Mouse (Mus musculus) liver, adult (tissue): Measurements from ENCODE around the gene Rhog.

Experiments
- GATA4 ChIP-seq: IDR thresholded peaks from 2 replicates; pipeline ENCODE4 v1.6.1; 2014; ENCODE audit warnings: mild to moderate bottlenecking, low read length; ENCODE audit not compliant: insufficient replicate concordance

Gene Rhog

DNA sequence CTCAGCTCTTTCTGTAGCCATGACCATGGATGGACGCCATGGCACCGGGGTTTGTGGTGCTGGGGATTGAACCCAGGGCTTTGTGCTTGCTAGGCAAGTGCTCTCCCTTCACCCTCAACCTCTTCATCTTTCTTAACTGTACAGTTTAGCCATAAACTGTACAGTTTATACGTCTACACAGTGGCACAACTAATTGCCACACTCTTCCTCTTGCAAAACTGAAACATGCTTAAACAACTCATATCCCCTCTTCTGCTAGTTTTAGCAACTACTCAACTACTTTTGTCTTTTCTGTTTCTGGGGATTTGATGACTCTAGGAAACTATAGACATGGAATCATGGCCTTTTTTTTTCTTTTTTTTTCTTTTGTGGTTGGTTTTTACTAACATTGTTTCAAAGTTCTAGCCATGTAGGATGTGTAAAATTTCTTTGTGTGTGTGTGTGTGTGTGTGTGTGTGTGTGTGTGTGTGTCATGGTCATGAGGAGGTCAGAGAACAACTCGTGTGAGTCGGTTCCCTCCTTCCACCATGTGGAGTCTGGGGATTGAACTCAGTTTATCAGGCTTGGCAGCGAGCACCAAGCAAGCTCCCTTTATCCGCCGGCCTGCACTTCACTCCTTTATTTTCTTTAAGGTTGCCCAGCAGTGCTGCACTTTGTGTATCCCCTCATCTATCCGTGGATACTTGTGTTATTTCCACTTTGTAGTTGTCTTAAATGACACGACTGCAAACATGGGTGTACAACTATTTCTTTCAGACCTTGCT, 4.0 kb upstream of the Rhog start:
- TF ChIP-seq GATA4 = no peak

DNA sequence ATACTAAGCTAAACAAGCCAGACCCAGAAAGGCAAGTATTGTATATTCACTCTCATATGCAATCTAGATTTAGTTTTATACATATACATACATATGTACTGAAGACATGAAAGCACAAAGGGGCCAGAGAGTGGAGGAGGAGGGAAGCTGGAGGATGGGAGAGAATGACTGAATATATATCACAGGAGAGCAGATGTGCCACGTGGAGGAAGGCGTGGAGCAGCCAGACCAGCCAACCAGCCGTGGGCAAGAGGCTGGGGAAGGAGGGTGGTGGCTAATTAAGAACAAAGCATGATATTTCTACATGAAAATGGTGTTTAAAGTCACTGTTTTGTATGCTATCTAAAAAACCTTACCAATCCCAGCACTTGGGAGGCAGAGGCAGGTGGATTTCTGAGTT, 2.9 kb upstream of the Rhog start:
- TF ChIP-seq GATA4 = no peak

GRCm38 (mm10) chr7:102258189-102258588, 2.3 kb upstream of the Rhog start:
- TF ChIP-seq GATA4 = no peak

GRCm38 (mm10) chr7:102256636-102257035, 782 bp upstream of the Rhog start:
- TF ChIP-seq GATA4 = no peak

DNA sequence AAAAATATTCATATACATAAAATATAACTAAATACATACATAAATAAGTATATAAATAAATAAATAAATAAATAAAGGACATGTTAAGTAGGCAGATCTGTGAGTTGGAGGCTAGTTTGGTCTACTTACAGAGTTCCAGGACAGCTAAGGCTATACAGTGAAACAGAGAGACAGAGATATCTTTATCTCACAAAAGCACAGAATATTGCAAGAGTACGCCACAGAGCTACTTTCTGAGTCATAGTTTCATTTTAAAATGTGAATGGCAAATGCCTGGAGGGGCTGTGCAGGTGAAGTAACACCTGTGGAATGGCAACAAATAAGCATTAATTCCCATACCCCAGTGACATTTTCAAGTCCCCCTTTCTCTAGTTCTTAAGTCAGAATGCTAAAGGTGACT, 2.2 kb downstream of the Rhog start:
- no peak for TF ChIP-seq GATA4

DNA sequence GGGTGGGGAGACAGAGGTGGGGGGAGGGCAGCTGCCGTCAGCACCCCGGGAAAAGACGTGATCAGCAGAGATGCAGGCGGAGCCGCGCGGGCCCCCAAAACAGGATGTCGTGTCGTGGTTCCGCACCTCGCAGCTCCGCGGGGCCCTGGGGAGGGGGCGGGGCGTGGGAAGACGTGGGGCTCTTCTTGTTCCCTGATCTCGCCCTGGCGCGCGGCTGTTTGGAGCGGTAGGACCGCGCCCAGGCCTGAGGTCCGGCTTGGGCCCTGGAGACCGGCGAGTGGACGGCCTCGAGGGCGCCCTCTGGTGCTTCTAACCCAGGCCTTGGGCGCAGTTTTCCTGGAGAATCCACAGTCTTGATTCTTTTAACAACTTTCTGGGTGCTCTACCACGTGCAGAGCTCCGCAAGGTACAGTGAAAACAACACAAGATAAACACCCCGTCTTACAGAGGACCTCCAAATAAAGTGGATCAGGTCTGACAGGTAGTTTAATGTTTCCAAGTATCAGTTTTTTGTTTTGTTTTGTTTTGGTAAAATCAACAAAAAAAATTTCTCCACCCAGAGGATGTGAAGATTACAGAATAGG, 5.1 kb downstream of the Rhog start:
- peak; percentile 18; the same call in 1 of the 2 replicates for TF ChIP-seq GATA4

DNA sequence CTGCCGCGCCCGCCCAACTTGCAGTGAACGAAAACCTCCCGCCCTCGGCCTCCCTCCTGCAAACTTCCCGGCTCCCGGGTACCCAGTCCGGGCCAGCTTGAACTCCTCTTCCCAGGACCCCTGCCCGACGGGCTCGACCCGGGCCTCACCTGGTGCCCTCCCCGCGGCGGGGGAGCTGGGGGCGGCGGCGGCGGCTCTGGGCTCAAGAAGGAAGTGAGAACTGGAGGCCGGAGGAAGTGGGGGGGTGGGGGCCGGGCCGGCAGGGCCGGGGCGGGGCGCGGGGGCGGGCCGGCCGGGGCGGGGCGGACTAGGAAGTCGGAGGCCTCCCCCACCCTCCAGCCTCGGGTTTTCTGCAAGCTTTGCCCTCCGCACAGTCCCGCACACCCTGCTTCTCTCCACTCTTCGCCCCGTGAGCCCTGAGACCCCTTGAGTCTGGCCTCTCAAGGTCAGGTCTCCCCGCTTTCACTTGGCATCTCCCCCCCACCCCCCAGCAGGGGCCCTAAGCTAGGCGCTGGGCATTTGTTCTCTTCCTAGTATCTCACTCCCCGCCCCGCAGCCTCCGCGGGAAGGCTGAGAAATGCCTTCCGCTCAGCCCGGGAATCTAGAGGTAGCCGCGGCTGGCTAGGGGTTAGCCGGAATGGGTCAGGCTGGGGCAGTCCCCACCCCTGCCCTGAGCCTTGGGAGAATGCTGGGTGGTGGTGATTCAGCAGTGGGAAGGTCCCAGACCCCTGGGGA, 5.8 kb downstream of the Rhog start:
- no peak for TF ChIP-seq GATA4

- TF ChIP-seq GATA4 = no peak
Measured at GRCm38 (mm10) chr7:102249531-102249895, 6.3 kb downstream of the Rhog start.

GRCm38 (mm10) chr7:102248691-102249404, 7.0 kb downstream of the Rhog start:
- TF ChIP-seq GATA4 = no peak

DNA sequence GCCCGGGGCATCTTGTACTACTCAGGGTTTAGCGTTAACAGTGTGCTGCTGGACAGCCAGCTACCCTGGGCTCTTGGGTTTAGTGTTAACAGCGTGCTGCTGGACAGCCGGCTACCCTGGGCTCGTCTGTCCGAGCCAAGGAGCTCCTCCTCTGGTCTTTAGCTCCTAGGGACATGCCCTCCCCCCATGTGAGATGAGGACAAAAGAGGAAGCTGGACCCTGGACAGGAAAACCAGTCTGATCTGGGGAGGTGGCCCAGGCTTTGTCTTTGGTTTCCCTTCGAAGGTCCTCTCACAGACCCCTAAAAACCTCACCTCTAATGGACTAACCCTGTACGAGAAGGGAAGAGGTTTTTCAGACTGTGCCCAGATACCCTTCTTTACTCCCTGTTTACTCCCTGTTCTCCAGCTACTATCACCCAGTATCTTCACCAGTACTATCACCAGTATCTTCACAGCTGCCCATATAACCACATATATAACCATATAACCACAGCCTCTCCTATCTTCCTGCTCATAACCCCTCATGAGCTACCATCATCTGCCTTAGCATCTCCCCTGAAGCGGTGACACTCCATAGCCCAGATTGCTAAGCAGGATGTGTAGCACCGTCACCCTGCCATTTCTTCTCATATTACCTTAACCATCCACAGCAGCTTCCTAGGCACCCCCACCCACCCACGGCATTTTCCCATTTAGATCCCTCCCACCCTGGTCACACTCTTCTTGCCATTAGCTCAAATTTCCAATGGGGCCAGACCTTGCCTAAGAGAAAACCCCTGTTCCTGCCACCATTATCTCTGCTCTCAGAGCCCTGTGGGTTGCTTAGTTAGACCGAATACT, 8.7 kb downstream of the Rhog start:
- no peak for TF ChIP-seq GATA4

- TF ChIP-seq GATA4 = no peak
Measured at GRCm38 (mm10) chr7:102246265-102246664, 9.6 kb downstream of the Rhog start.

DNA sequence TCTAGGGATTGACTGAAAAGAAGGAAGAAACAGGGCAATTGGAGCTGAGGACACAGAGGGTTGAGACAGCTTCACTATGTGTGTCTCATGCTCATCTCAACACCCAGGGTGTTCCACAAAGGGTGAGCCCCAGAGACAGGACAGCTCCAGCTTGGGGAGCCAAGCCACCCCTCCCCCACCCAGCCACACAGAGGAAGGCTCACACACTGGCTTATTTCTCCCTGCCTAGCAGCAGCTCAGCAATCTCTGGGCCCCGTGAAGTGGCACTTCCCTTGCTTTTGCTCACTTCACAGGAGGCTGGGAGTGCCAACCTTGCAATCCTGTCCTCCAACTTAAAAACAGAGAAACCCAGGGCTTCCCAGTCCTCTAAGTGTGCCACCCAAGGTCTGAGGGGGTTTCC, 10.1 kb downstream of the Rhog start:
- no peak for TF ChIP-seq GATA4

DNA sequence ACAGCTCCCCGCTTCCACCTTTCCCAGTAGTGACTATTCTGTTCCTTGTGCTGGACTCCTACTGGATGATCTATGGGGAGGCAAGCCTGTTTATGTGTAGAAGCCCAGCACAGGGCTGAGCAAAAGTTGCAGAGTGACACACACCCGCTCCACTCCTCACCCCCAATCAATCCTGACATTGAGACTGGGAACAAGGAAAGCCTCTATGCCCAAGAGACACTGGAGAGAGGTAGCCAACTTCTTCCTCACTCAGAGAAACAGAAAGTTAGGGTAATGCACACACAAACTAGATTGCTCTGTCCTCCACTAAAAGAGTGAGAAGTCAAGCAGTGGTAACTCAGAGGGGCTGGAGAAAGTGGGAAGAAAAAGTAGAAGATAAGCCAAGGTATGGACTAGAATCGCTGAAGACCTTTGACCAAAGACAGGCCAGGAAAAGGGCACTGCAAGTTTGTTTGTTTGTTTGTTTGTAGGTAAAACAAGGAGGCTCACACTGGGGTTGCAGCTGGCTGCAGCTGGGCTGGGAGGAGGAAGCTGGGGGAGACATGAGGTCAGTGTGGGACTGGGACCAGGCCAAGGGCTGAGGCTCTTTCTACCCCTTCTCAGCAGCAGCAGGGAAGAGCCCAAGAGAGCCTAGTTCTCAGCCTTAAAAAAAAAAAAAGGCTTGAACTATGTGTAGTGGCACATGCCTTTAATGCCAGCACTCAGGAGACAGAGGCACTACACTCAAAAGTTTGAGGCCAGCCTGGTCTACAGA, 10.9 kb downstream of the Rhog start:
- TF ChIP-seq GATA4 = no peak

DNA sequence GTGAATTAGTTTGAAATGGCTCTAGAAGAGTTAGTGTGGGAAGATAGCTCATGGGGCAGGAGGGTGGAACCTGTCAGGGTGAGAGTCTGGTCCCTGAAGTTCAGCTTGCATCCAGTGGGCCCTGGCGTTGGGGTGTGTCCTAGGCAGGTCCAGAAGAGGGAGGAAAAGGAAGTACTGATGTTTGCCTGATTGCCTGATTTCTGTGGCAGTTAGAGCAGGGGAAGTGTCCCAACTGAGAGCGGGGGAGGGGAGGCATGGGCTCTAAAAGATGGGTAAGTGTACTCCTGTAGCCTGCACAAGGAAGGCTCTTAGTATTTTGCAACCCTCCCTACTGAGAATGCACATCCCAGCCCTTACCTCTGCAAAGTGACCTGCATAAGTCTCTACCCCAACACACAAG, 12.0 kb downstream of the Rhog start:
- TF ChIP-seq GATA4 = no peak
